Mouse (Mus musculus): ENCODE measurements around the gene C1qb. TPM values are rescaled to one million over a fixed set of nuclear protein-coding genes. Genes with fewer than 3 reads are reported as not detected.

C1qb gene
- polyA plus RNA-seq, 1 experiment from 2014 or later: 62.0 TPM

- Histone ChIP-seq H3K27ac (replicated peaks) (no peak overlapping the region), H3K4me2 (peak overlapping the region; percentile 40), H3K4me1 (peaks cover 29% of the 10 kb centered on the region), H3K36me3 (no peaks in the 10 kb centered on the region), H3K27me3 (replicated peaks) (peaks cover 30% of the 10 kb centered on the region), H3K4me3 (replicated peaks) (no peak overlapping the region), H3K9ac (replicated peaks) (no peak overlapping the region), H3K9me3 (replicated peaks) (no peaks in the 10 kb centered on the region)
- WGBS: 44% methylated on average over 9 of the region's 9 CpGs
- ATAC-seq (ENCODE audit: low FRiP score): no peak
Measured at GRCm38 (mm10) chr4:136911804-136912203, 25.8 kb upstream of the C1qb start.

- H3K27me3 ChIP-seq (replicated peaks): peaks cover 36% of the 10 kb centered on the region
- H3K9ac ChIP-seq (replicated peaks): 0 out of 2 replicates have a peak overlapping the region, but pooled peaks have one; percentile 5
- H3K4me3 ChIP-seq (replicated peaks): no peak overlapping the region
- no peak overlapping the region for H3K27ac ChIP-seq (replicated peaks)
- peaks cover 23% of the 10 kb centered on the region for H3K4me1 ChIP-seq
- no peak for ATAC-seq (ENCODE audit: low FRiP score)
- H3K4me2 ChIP-seq: peak overlapping the region; percentile 40
- no peaks in the 10 kb centered on the region for H3K9me3 ChIP-seq (replicated peaks)
- H3K36me3 ChIP-seq: no peaks in the 10 kb centered on the region
- 3% methylated on average over 17 of the region's 17 CpGs for whole genome bisulfite sequencing
Measured at GRCm38 (mm10) chr4:136911211-136911646, 25.2 kb upstream of the C1qb start.

GRCm38 (mm10) chr4:136907809-136908208, 21.8 kb upstream of the C1qb start:
- Histone ChIP-seq H3K9ac (replicated peaks) (no peak overlapping the region), H3K27ac (replicated peaks) (no peak overlapping the region), H3K4me3 (replicated peaks) (no peak overlapping the region), H3K4me1 (peaks cover 30% of the 10 kb centered on the region), H3K9me3 (replicated peaks) (no peaks in the 10 kb centered on the region), H3K36me3 (no peaks in the 10 kb centered on the region), H3K4me2 (no peak overlapping the region), H3K27me3 (replicated peaks) (peaks cover 54% of the 10 kb centered on the region)
- no peak for ATAC-seq (ENCODE audit: low FRiP score)

GRCm38 (mm10) chr4:136907033-136907432, 21.0 kb upstream of the C1qb start:
- WGBS: 12% methylated on average over 7 of the region's 7 CpGs
- Histone ChIP-seq H3K4me2 (no peak overlapping the region), H3K36me3 (no peaks in the 10 kb centered on the region), H3K4me1 (peaks cover 25% of the 10 kb centered on the region), H3K9me3 (replicated peaks) (no peaks in the 10 kb centered on the region), H3K4me3 (replicated peaks) (no peak overlapping the region), H3K9ac (replicated peaks) (no peak overlapping the region), H3K27ac (replicated peaks) (no peak overlapping the region), H3K27me3 (replicated peaks) (peaks cover 48% of the 10 kb centered on the region)
- no peak for ATAC-seq (ENCODE audit: low FRiP score)

- Histone ChIP-seq H3K4me3 (replicated peaks) (peak overlapping the region; percentile 3; the same call in 1 of the 2 replicates), H3K4me1 (peaks cover 13% of the 10 kb centered on the region), H3K36me3 (no peaks in the 10 kb centered on the region), H3K9ac (replicated peaks) (no peak overlapping the region), H3K9me3 (replicated peaks) (no peaks in the 10 kb centered on the region), H3K4me2 (peak overlapping the region; percentile 43), H3K27ac (replicated peaks) (no peak overlapping the region), H3K27me3 (replicated peaks) (peaks cover 39% of the 10 kb centered on the region)
- peak; percentile 69; the same call in 1 of the 2 replicates for ATAC-seq (ENCODE audit: low FRiP score)
- 2% methylated on average over 23 of the region's 23 CpGs for WGBS
Measured at GRCm38 (mm10) chr4:136904767-136905539, 19.0 kb upstream of the C1qb start.

GRCm38 (mm10) chr4:136899154-136899553, 13.2 kb upstream of the C1qb start:
- Histone ChIP-seq H3K4me3 (replicated peaks) (no peak overlapping the region), H3K36me3 (no peaks in the 10 kb centered on the region), H3K9ac (replicated peaks) (no peak overlapping the region), H3K9me3 (replicated peaks) (no peaks in the 10 kb centered on the region), H3K27ac (replicated peaks) (no peak overlapping the region), H3K4me1 (peaks cover 12% of the 10 kb centered on the region), H3K4me2 (no peak overlapping the region), H3K27me3 (replicated peaks) (peaks cover 35% of the 10 kb centered on the region)
- WGBS: 73% methylated on average over 7 of the region's 7 CpGs
- no peak for ATAC-seq (ENCODE audit: low FRiP score)

- H3K27me3 ChIP-seq (replicated peaks): peaks cover 30% of the 10 kb centered on the region
- H3K4me1 ChIP-seq: peaks cover 14% of the 10 kb centered on the region
- no peaks in the 10 kb centered on the region for H3K36me3 ChIP-seq
- H3K9ac ChIP-seq (replicated peaks): no peak within 1 kb of the TSS
- H3K4me3 ChIP-seq (replicated peaks): no peak within 1 kb of the TSS
- ATAC-seq (ENCODE audit: low FRiP score): no peak
- no peak within 1 kb of the TSS; the same call in 1 of the 2 replicates for H3K27ac ChIP-seq (replicated peaks)
- WGBS: 83% methylated on average over 9 of the region's 9 CpGs
- no peaks in the 10 kb centered on the region for H3K9me3 ChIP-seq (replicated peaks)
- no peak within 1 kb of the TSS for H3K4me2 ChIP-seq
Measured at GRCm38 (mm10) chr4:136898637-136899036, 12.7 kb upstream of the C1qb start, which contains the start of gene C1qa. Gene C1qa, minus strand, starts transcription at chr4:136898803.

- 66% methylated on average over 9 of the region's 9 CpGs for WGBS
- H3K36me3 ChIP-seq: no peaks in the 10 kb centered on the region
- no peak overlapping the region for H3K4me2 ChIP-seq
- H3K9ac ChIP-seq (replicated peaks): no peak overlapping the region
- H3K27ac ChIP-seq (replicated peaks): no peak overlapping the region; the same call in 1 of the 2 replicates
- ATAC-seq (ENCODE audit: low FRiP score): no peak
- peaks cover 30% of the 10 kb centered on the region for H3K27me3 ChIP-seq (replicated peaks)
- peaks cover 14% of the 10 kb centered on the region for H3K4me1 ChIP-seq
- H3K4me3 ChIP-seq (replicated peaks): no peak overlapping the region
- H3K9me3 ChIP-seq (replicated peaks): no peaks in the 10 kb centered on the region
Measured at GRCm38 (mm10) chr4:136898084-136898598, 12.2 kb upstream of the C1qb start.

- peaks cover 40% of the 10 kb centered on the region for H3K27me3 ChIP-seq (replicated peaks)
- no peaks in the 10 kb centered on the region for H3K9me3 ChIP-seq (replicated peaks)
- no peak overlapping the region for H3K9ac ChIP-seq (replicated peaks)
- H3K36me3 ChIP-seq: no peaks in the 10 kb centered on the region
- peaks cover 14% of the 10 kb centered on the region for H3K4me1 ChIP-seq
- no peak for ATAC-seq (ENCODE audit: low FRiP score)
- H3K4me2 ChIP-seq: peak overlapping the region; percentile 48
- no peak overlapping the region for H3K4me3 ChIP-seq (replicated peaks)
- WGBS: 32% methylated on average over 10 of the region's 10 CpGs
- H3K27ac ChIP-seq (replicated peaks): no peak overlapping the region
Measured at GRCm38 (mm10) chr4:136896461-136896860, 10.5 kb upstream of the C1qb start.

- WGBS: 5% methylated on average over 15 of the region's 15 CpGs
- H3K4me1 ChIP-seq: peaks cover 14% of the 10 kb centered on the region
- H3K9ac ChIP-seq (replicated peaks): no peak overlapping the region
- H3K36me3 ChIP-seq: no peaks in the 10 kb centered on the region
- H3K4me2 ChIP-seq: peak overlapping the region; percentile 48
- no peak overlapping the region for H3K4me3 ChIP-seq (replicated peaks)
- no peak overlapping the region for H3K27ac ChIP-seq (replicated peaks)
- no peak for ATAC-seq (ENCODE audit: low FRiP score)
- no peaks in the 10 kb centered on the region for H3K9me3 ChIP-seq (replicated peaks)
- peaks cover 46% of the 10 kb centered on the region for H3K27me3 ChIP-seq (replicated peaks)
Measured at GRCm38 (mm10) chr4:136895861-136896260, 9.9 kb upstream of the C1qb start.

GRCm38 (mm10) chr4:136894821-136895220, 8.8 kb upstream of the C1qb start:
- no peak for ATAC-seq (ENCODE audit: low FRiP score)
- Histone ChIP-seq H3K36me3 (no peaks in the 10 kb centered on the region), H3K4me1 (peaks cover 14% of the 10 kb centered on the region), H3K9ac (replicated peaks) (no peak overlapping the region), H3K4me3 (replicated peaks) (no peak overlapping the region), H3K4me2 (no peak overlapping the region), H3K27ac (replicated peaks) (no peak overlapping the region), H3K9me3 (replicated peaks) (no peaks in the 10 kb centered on the region), H3K27me3 (replicated peaks) (peaks cover 48% of the 10 kb centered on the region)
- whole genome bisulfite sequencing: 73% methylated on average over 4 of the region's 4 CpGs

Data from neural tube, embryonic 15.5 days (tissue).